Mouse (Mus musculus): ENCODE results near the gene Fbxo21. TPM values are rescaled to one million over a fixed set of nuclear protein-coding genes. Genes with fewer than 3 reads are reported as not detected.
A peak's percentile ranks its signal among the peaks of the same experiment; 100 is the strongest.

Fbxo21 gene
- polyA plus RNA-seq, 1 experiment from 2014 or later: 89.0 TPM

GRCm38 (mm10) chr5:117953893-117954292 lies 22.6 kb upstream of the Fbxo21 start:
- ATAC-seq (ENCODE audit: insufficient number of reproducible peaks, insufficient read depth, low FRiP score, low TSS enrichment, low read depth): no peak
- Histone ChIP-seq H3K9me3 (no peaks in the 10 kb centered on the region), H3K4me2 (no peak overlapping the region), H3K27ac (no peak overlapping the region), H3K9ac (replicated peaks) (no peak overlapping the region), H3K4me1 (replicated peaks) (peaks cover 4% of the 10 kb centered on the region; the same call in 1 of the 2 replicates), H3K36me3 (no peaks in the 10 kb centered on the region), H3K27me3 (no peaks in the 10 kb centered on the region), H3K4me3 (replicated peaks) (no peak overlapping the region)
- WGBS: 82% methylated on average over 12 of the region's 12 CpGs

GRCm38 (mm10) chr5:117954429-117954828 lies 22.1 kb upstream of the Fbxo21 start:
- Histone ChIP-seq H3K27me3 (no peaks in the 10 kb centered on the region), H3K4me2 (no peak overlapping the region), H3K27ac (no peak overlapping the region), H3K9me3 (no peaks in the 10 kb centered on the region), H3K36me3 (no peaks in the 10 kb centered on the region), H3K4me1 (replicated peaks) (peaks cover 4% of the 10 kb centered on the region; the same call in 1 of the 2 replicates), H3K4me3 (replicated peaks) (no peak overlapping the region), H3K9ac (replicated peaks) (no peak overlapping the region)
- 71% methylated on average over 1 of the region's 1 CpGs for WGBS
- ATAC-seq (ENCODE audit: insufficient number of reproducible peaks, insufficient read depth, low FRiP score, low TSS enrichment, low read depth): no peak

- ATAC-seq (ENCODE audit: insufficient number of reproducible peaks, insufficient read depth, low FRiP score, low TSS enrichment, low read depth): no peak
- Histone ChIP-seq H3K4me1 (replicated peaks) (peaks cover 4% of the 10 kb centered on the region; the same call in 1 of the 2 replicates), H3K9ac (replicated peaks) (no peak overlapping the region), H3K36me3 (no peaks in the 10 kb centered on the region), H3K4me3 (replicated peaks) (no peak overlapping the region), H3K9me3 (no peaks in the 10 kb centered on the region), H3K4me2 (no peak overlapping the region), H3K27me3 (no peaks in the 10 kb centered on the region), H3K27ac (no peak overlapping the region)
- WGBS: 44% methylated on average over 10 of the region's 10 CpGs
Observed at GRCm38 (mm10) chr5:117955675-117956420, 20.7 kb upstream of the Fbxo21 start.

- no peak overlapping the region for H3K9ac ChIP-seq (replicated peaks)
- no peak for ATAC-seq (ENCODE audit: insufficient number of reproducible peaks, insufficient read depth, low FRiP score, low TSS enrichment, low read depth)
- no peak overlapping the region for H3K4me2 ChIP-seq
- peaks cover 7% of the 10 kb centered on the region; the same call in 1 of the 2 replicates for H3K9me3 ChIP-seq
- no peak overlapping the region for H3K27ac ChIP-seq
- H3K27me3 ChIP-seq: 0 out of 2 replicates have a peak, but pooled peaks cover 7% of the 10 kb centered on the region
- WGBS: 61% methylated on average over 9 of the region's 9 CpGs
- H3K4me1 ChIP-seq (replicated peaks): no peaks in the 10 kb centered on the region
- H3K4me3 ChIP-seq (replicated peaks): no peak overlapping the region
- no peaks in the 10 kb centered on the region for H3K36me3 ChIP-seq
Observed at GRCm38 (mm10) chr5:117964750-117965149, 11.8 kb upstream of the Fbxo21 start.

GRCm38 (mm10) chr5:117966956-117967355 lies 9.6 kb upstream of the Fbxo21 start:
- Histone ChIP-seq H3K4me1 (replicated peaks) (peaks cover 3% of the 10 kb centered on the region; the same call in 1 of the 2 replicates), H3K4me3 (replicated peaks) (no peak overlapping the region), H3K9me3 (peaks cover 7% of the 10 kb centered on the region; the same call in 1 of the 2 replicates), H3K9ac (replicated peaks) (no peak overlapping the region), H3K36me3 (no peaks in the 10 kb centered on the region), H3K27ac (no peak overlapping the region), H3K27me3 (0 out of 2 replicates have a peak, but pooled peaks cover 7% of the 10 kb centered on the region), H3K4me2 (no peak overlapping the region)
- no peak for ATAC-seq (ENCODE audit: insufficient number of reproducible peaks, insufficient read depth, low FRiP score, low TSS enrichment, low read depth)
- WGBS: 75% methylated on average over 9 of the region's 9 CpGs

GRCm38 (mm10) chr5:117967659-117968069 lies 8.9 kb upstream of the Fbxo21 start:
- no peak for ATAC-seq (ENCODE audit: insufficient number of reproducible peaks, insufficient read depth, low FRiP score, low TSS enrichment, low read depth)
- H3K4me2 ChIP-seq: no peak overlapping the region
- WGBS: 61% methylated on average over 4 of the region's 4 CpGs
- peaks cover 3% of the 10 kb centered on the region; the same call in 1 of the 2 replicates for H3K4me1 ChIP-seq (replicated peaks)
- peaks cover 7% of the 10 kb centered on the region; the same call in 1 of the 2 replicates for H3K9me3 ChIP-seq
- H3K4me3 ChIP-seq (replicated peaks): no peak overlapping the region
- no peaks in the 10 kb centered on the region for H3K36me3 ChIP-seq
- no peak overlapping the region for H3K9ac ChIP-seq (replicated peaks)
- no peak overlapping the region for H3K27ac ChIP-seq
- 0 out of 2 replicates have a peak, but pooled peaks cover 7% of the 10 kb centered on the region for H3K27me3 ChIP-seq

- peaks cover 7% of the 10 kb centered on the region; the same call in 1 of the 2 replicates for H3K9me3 ChIP-seq
- H3K4me2 ChIP-seq: no peak overlapping the region
- no peak overlapping the region for H3K9ac ChIP-seq (replicated peaks)
- no peak for ATAC-seq (ENCODE audit: insufficient number of reproducible peaks, insufficient read depth, low FRiP score, low TSS enrichment, low read depth)
- 87% methylated on average over 10 of the region's 10 CpGs for WGBS
- H3K27me3 ChIP-seq: no peaks in the 10 kb centered on the region
- H3K36me3 ChIP-seq: no peaks in the 10 kb centered on the region
- no peak overlapping the region for H3K4me3 ChIP-seq (replicated peaks)
- no peak overlapping the region for H3K27ac ChIP-seq
- H3K4me1 ChIP-seq (replicated peaks): peaks cover 3% of the 10 kb centered on the region; the same call in 1 of the 2 replicates
Observed at GRCm38 (mm10) chr5:117969681-117970427, 6.7 kb upstream of the Fbxo21 start.

GRCm38 (mm10) chr5:117976263-117976656 lies 270 bp upstream of the Fbxo21 start:
- no peaks in the 10 kb centered on the region for H3K9me3 ChIP-seq
- 23% methylated on average over 19 of the region's 19 CpGs for WGBS
- peaks cover 24% of the 10 kb centered on the region for H3K4me1 ChIP-seq (replicated peaks)
- H3K36me3 ChIP-seq: peaks cover 24% of the 10 kb centered on the region
- no peaks in the 10 kb centered on the region for H3K27me3 ChIP-seq
- peak overlapping the region; percentile 94; the same call in 1 of the 2 replicates for H3K9ac ChIP-seq (replicated peaks)
- H3K4me2 ChIP-seq: peak overlapping the region; percentile 85
- peak overlapping the region; percentile 99 for H3K4me3 ChIP-seq (replicated peaks)
- peak; percentile 14; the same call in 1 of the 2 replicates for ATAC-seq (ENCODE audit: insufficient number of reproducible peaks, insufficient read depth, low FRiP score, low TSS enrichment, low read depth)
- H3K27ac ChIP-seq: no peak overlapping the region

GRCm38 (mm10) chr5:117977501-117978158 lies 1.1 kb downstream of the Fbxo21 start:
- 20% methylated on average over 30 of the region's 30 CpGs for WGBS
- Histone ChIP-seq H3K4me1 (replicated peaks) (peaks cover 20% of the 10 kb centered on the region), H3K4me2 (peak overlapping the region; percentile 85), H3K4me3 (replicated peaks) (peak overlapping the region; percentile 99), H3K27ac (peak overlapping the region; percentile 5; the same call in 1 of the 2 replicates), H3K27me3 (no peaks in the 10 kb centered on the region), H3K9me3 (no peaks in the 10 kb centered on the region), H3K36me3 (peaks cover 38% of the 10 kb centered on the region), H3K9ac (replicated peaks) (peak overlapping the region; percentile 94)
- no peak for ATAC-seq (ENCODE audit: insufficient number of reproducible peaks, insufficient read depth, low FRiP score, low TSS enrichment, low read depth)

GRCm38 (mm10) chr5:117978159-117978697 lies 1.7 kb downstream of the Fbxo21 start:
- 60% methylated on average over 17 of the region's 17 CpGs for WGBS
- Histone ChIP-seq H3K4me2 (peak overlapping the region; percentile 85), H3K27me3 (no peaks in the 10 kb centered on the region), H3K4me3 (replicated peaks) (peak overlapping the region; percentile 99), H3K9ac (replicated peaks) (peak overlapping the region; percentile 94), H3K36me3 (peaks cover 44% of the 10 kb centered on the region), H3K9me3 (no peaks in the 10 kb centered on the region), H3K27ac (0 out of 2 replicates have a peak overlapping the region, but pooled peaks have one; percentile 5), H3K4me1 (replicated peaks) (peaks cover 20% of the 10 kb centered on the region)
- no peak for ATAC-seq (ENCODE audit: insufficient number of reproducible peaks, insufficient read depth, low FRiP score, low TSS enrichment, low read depth)
